Mouse (Mus musculus): ENCODE measurements around the gene Zfp740. TPM values are rescaled to one million over a fixed set of nuclear protein-coding genes. Genes with fewer than 3 reads are reported as not detected.

Zfp740 gene
- polyA plus RNA-seq, 1 experiment from 2014 or later: 54.0 TPM

GRCm38 (mm10) chr15:102231748-102232147, 28.7 kb downstream of the Zfp740 start, which contains the start of gene Itgb7:
Itgb7 (minus strand) TSS chr15:102231944.
- Histone ChIP-seq H3K4me2 (ENCODE audit: low read length) (no peak within 1 kb of the TSS), H3K27me3 (ENCODE audit: control insufficient read depth, insufficient read depth, low read depth, low read length) (no peaks in the 10 kb centered on the region), H3K9ac (ENCODE audit: low read depth, low read length) (no peak within 1 kb of the TSS), H3K9me3 (replicated peaks; ENCODE audit: control insufficient read depth, low read length, poor library complexity, severe bottlenecking) (no peaks in the 10 kb centered on the region), H3K4me1 (ENCODE audit: control insufficient read depth, insufficient read depth, low read length) (no peaks in the 10 kb centered on the region; the same call in 1 of the 2 replicates), H3K36me3 (ENCODE audit: control insufficient read depth, insufficient read depth, low read length) (no peaks in the 10 kb centered on the region), H3K27ac (ENCODE audit: low read length) (no peak within 1 kb of the TSS), H3K4me3 (ENCODE audit: low read depth, low read length) (no peak within 1 kb of the TSS)
- WGBS: 61% methylated on average over 6 of the region's 6 CpGs
- no peak for ATAC-seq

- Histone ChIP-seq H3K36me3 (ENCODE audit: control insufficient read depth, insufficient read depth, low read length) (no peaks in the 10 kb centered on the region), H3K4me1 (ENCODE audit: control insufficient read depth, insufficient read depth, low read length) (no peaks in the 10 kb centered on the region; the same call in 1 of the 2 replicates), H3K9ac (ENCODE audit: low read depth, low read length) (no peak overlapping the region), H3K27me3 (ENCODE audit: control insufficient read depth, insufficient read depth, low read depth, low read length) (no peaks in the 10 kb centered on the region), H3K9me3 (replicated peaks; ENCODE audit: control insufficient read depth, low read length, poor library complexity, severe bottlenecking) (no peaks in the 10 kb centered on the region), H3K4me3 (ENCODE audit: low read depth, low read length) (no peak overlapping the region), H3K27ac (ENCODE audit: low read length) (no peak overlapping the region), H3K4me2 (ENCODE audit: low read length) (no peak overlapping the region)
- WGBS: 89% methylated on average over 7 of the region's 7 CpGs
- no peak for ATAC-seq
Observed at GRCm38 (mm10) chr15:102232764-102233163, 29.7 kb downstream of the Zfp740 start.

- Histone ChIP-seq H3K4me1 (ENCODE audit: control insufficient read depth, insufficient read depth, low read length) (no peaks in the 10 kb centered on the region; the same call in 1 of the 2 replicates), H3K9ac (ENCODE audit: low read depth, low read length) (no peak overlapping the region), H3K36me3 (ENCODE audit: control insufficient read depth, insufficient read depth, low read length) (no peaks in the 10 kb centered on the region), H3K27me3 (ENCODE audit: control insufficient read depth, insufficient read depth, low read depth, low read length) (no peaks in the 10 kb centered on the region), H3K9me3 (replicated peaks; ENCODE audit: control insufficient read depth, low read length, poor library complexity, severe bottlenecking) (no peaks in the 10 kb centered on the region), H3K4me2 (ENCODE audit: low read length) (no peak overlapping the region), H3K27ac (ENCODE audit: low read length) (no peak overlapping the region), H3K4me3 (ENCODE audit: low read depth, low read length) (no peak overlapping the region)
- ATAC-seq: no peak
- 13% methylated on average over 2 of the region's 2 CpGs for WGBS
Observed at GRCm38 (mm10) chr15:102233896-102234295, 30.8 kb downstream of the Zfp740 start.

- Histone ChIP-seq H3K9me3 (replicated peaks; ENCODE audit: control insufficient read depth, low read length, poor library complexity, severe bottlenecking) (no peaks in the 10 kb centered on the region), H3K4me3 (ENCODE audit: low read depth, low read length) (no peak overlapping the region), H3K9ac (ENCODE audit: low read depth, low read length) (peak overlapping the region; percentile 32; the same call in 1 of the 2 replicates), H3K27ac (ENCODE audit: low read length) (no peak overlapping the region), H3K36me3 (ENCODE audit: control insufficient read depth, insufficient read depth, low read length) (no peaks in the 10 kb centered on the region), H3K27me3 (ENCODE audit: control insufficient read depth, insufficient read depth, low read depth, low read length) (peaks cover 1% of the 10 kb centered on the region; the same call in 1 of the 2 replicates), H3K4me2 (ENCODE audit: low read length) (no peak overlapping the region), H3K4me1 (ENCODE audit: control insufficient read depth, insufficient read depth, low read length) (no peaks in the 10 kb centered on the region; the same call in 1 of the 2 replicates)
- 16% methylated on average over 21 of the region's 21 CpGs for WGBS
- no peak for ATAC-seq
Observed at GRCm38 (mm10) chr15:102235371-102236027, 32.5 kb downstream of the Zfp740 start.

- Histone ChIP-seq H3K9me3 (replicated peaks; ENCODE audit: control insufficient read depth, low read length, poor library complexity, severe bottlenecking) (no peaks in the 10 kb centered on the region), H3K36me3 (ENCODE audit: control insufficient read depth, insufficient read depth, low read length) (no peaks in the 10 kb centered on the region), H3K9ac (ENCODE audit: low read depth, low read length) (no peak overlapping the region), H3K27me3 (ENCODE audit: control insufficient read depth, insufficient read depth, low read depth, low read length) (peaks cover 24% of the 10 kb centered on the region), H3K4me3 (ENCODE audit: low read depth, low read length) (no peak overlapping the region), H3K4me2 (ENCODE audit: low read length) (no peak overlapping the region), H3K4me1 (ENCODE audit: control insufficient read depth, insufficient read depth, low read length) (no peaks in the 10 kb centered on the region; the same call in 1 of the 2 replicates), H3K27ac (ENCODE audit: low read length) (no peak overlapping the region)
- 87% methylated on average over 14 of the region's 14 CpGs for WGBS
- ATAC-seq: no peak
Observed at GRCm38 (mm10) chr15:102238543-102239259, 35.7 kb downstream of the Zfp740 start.

GRCm38 (mm10) chr15:102239260-102239590, 36.2 kb downstream of the Zfp740 start:
- 8% methylated on average over 9 of the region's 9 CpGs for WGBS
- H3K27me3 ChIP-seq (ENCODE audit: control insufficient read depth, insufficient read depth, low read depth, low read length): peaks cover 29% of the 10 kb centered on the region
- H3K9me3 ChIP-seq (replicated peaks; ENCODE audit: control insufficient read depth, low read length, poor library complexity, severe bottlenecking): no peaks in the 10 kb centered on the region
- no peaks in the 10 kb centered on the region; the same call in 1 of the 2 replicates for H3K4me1 ChIP-seq (ENCODE audit: control insufficient read depth, insufficient read depth, low read length)
- H3K9ac ChIP-seq (ENCODE audit: low read depth, low read length): no peak overlapping the region
- ATAC-seq: peak; percentile 83; the same call in 1 of the 2 replicates
- H3K27ac ChIP-seq (ENCODE audit: low read length): no peak overlapping the region
- H3K4me3 ChIP-seq (ENCODE audit: low read depth, low read length): no peak overlapping the region
- no peak overlapping the region for H3K4me2 ChIP-seq (ENCODE audit: low read length)
- H3K36me3 ChIP-seq (ENCODE audit: control insufficient read depth, insufficient read depth, low read length): no peaks in the 10 kb centered on the region

- H3K27ac ChIP-seq (ENCODE audit: low read length): no peak overlapping the region
- no peaks in the 10 kb centered on the region for H3K36me3 ChIP-seq (ENCODE audit: control insufficient read depth, insufficient read depth, low read length)
- WGBS: 73% methylated on average over 11 of the region's 11 CpGs
- peaks cover 1% of the 10 kb centered on the region for H3K4me1 ChIP-seq (ENCODE audit: control insufficient read depth, insufficient read depth, low read length)
- no peaks in the 10 kb centered on the region for H3K9me3 ChIP-seq (replicated peaks; ENCODE audit: control insufficient read depth, low read length, poor library complexity, severe bottlenecking)
- H3K27me3 ChIP-seq (ENCODE audit: control insufficient read depth, insufficient read depth, low read depth, low read length): peaks cover 32% of the 10 kb centered on the region
- no peak overlapping the region for H3K9ac ChIP-seq (ENCODE audit: low read depth, low read length)
- H3K4me3 ChIP-seq (ENCODE audit: low read depth, low read length): no peak overlapping the region
- H3K4me2 ChIP-seq (ENCODE audit: low read length): no peak overlapping the region
- ATAC-seq: no peak
Observed at GRCm38 (mm10) chr15:102239851-102240250, 36.8 kb downstream of the Zfp740 start.

- Histone ChIP-seq H3K9ac (ENCODE audit: low read depth, low read length) (no peak overlapping the region), H3K4me1 (ENCODE audit: control insufficient read depth, insufficient read depth, low read length) (peaks cover 9% of the 10 kb centered on the region), H3K9me3 (replicated peaks; ENCODE audit: control insufficient read depth, low read length, poor library complexity, severe bottlenecking) (no peaks in the 10 kb centered on the region), H3K27me3 (ENCODE audit: control insufficient read depth, insufficient read depth, low read depth, low read length) (peaks cover 39% of the 10 kb centered on the region), H3K36me3 (ENCODE audit: control insufficient read depth, insufficient read depth, low read length) (no peaks in the 10 kb centered on the region), H3K4me3 (ENCODE audit: low read depth, low read length) (no peak overlapping the region), H3K4me2 (ENCODE audit: low read length) (no peak overlapping the region), H3K27ac (ENCODE audit: low read length) (no peak overlapping the region)
- WGBS: 90% methylated on average over 4 of the region's 4 CpGs
- ATAC-seq: no peak
Observed at GRCm38 (mm10) chr15:102240607-102241006, 37.6 kb downstream of the Zfp740 start.

Data from midbrain, embryonic 16.5 days (tissue).